Mouse (Mus musculus): ENCODE data around the gene Slc6a6.

DNA sequence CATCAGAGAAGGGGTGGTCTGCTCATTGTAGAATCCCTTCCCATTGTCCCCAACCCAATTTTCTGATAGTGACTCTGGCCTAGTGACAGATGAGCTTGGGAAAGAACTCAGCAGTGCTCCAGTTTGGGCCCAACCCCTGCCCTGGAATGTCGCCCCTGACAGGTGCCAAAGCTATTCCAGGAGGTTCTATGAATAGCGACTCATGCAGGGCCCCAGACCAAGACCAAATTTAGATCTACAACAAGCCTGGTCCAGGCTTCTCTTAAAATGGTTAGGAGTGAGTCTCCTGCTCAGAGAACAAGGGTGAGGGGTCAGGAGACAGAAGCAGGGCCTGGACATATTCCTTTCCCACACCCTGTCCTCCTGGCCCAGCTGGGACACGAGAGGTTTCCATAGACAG is 101.2 kb downstream of the Slc6a6 start:
- TF ChIP-seq CTCF (IDR thresholded peaks at IDR 0.05; ENCODE audit: borderline replicate concordance, extremely low read depth, insufficient read depth, insufficient read length) (no peak), POLR2A (IDR thresholded peaks at IDR 0.05; ENCODE audit: borderline replicate concordance, extremely low read depth, insufficient read depth, insufficient read length, poor library complexity, severe bottlenecking) (no peak)

Data from brain, embryonic 14.5 days (tissue).